Mouse (Mus musculus): Measurements from ENCODE around the gene Got2. TPM values are rescaled to one million over a fixed set of nuclear protein-coding genes. Genes with fewer than 3 reads are reported as not detected.

The Got2 gene
- polyA plus RNA-seq, 2 experiments = 60.2 to 101 TPM

GRCm38 (mm10) chr8:95911240-95911639 is 22.9 kb upstream of the Got2 start:
- no peak for DNase-seq (ENCODE audit: low spot score)
- Histone ChIP-seq H3K4me2 (replicated peaks; ENCODE audit: low read depth, low read length, severe bottlenecking) (no peak overlapping the region), H3K27ac (replicated peaks; ENCODE audit: low read depth, low read length) (no peak overlapping the region), H3K4me1 (ENCODE audit: control insufficient read depth, insufficient read depth, low read length) (no peaks in the 10 kb centered on the region; the same call in 1 of the 2 replicates), H3K9me3 (ENCODE audit: control insufficient read depth, low read length) (no peaks in the 10 kb centered on the region), H3K4me3 (replicated peaks; ENCODE audit: low read length) (no peak overlapping the region), H3K36me3 (ENCODE audit: control insufficient read depth, insufficient read depth, low read length) (no peaks in the 10 kb centered on the region), H3K9ac (ENCODE audit: low read depth, low read length, severe bottlenecking) (no peak overlapping the region), H3K27me3 (ENCODE audit: control insufficient read depth, insufficient read depth, low read length) (no peaks in the 10 kb centered on the region)
- 76% methylated on average over 5 of the region's 5 CpGs for WGBS
- TF ChIP-seq POLR2A (IDR thresholded peaks at IDR 0.05; ENCODE audit: borderline replicate concordance, extremely low read depth, insufficient read depth, insufficient read length) = no peak
- no peak for ATAC-seq (ENCODE audit: low FRiP score, low read depth)

- no peaks in the 10 kb centered on the region for H3K36me3 ChIP-seq (ENCODE audit: control insufficient read depth, insufficient read depth, low read length)
- no peaks in the 10 kb centered on the region for H3K27me3 ChIP-seq (ENCODE audit: control insufficient read depth, insufficient read depth, low read length)
- H3K27ac ChIP-seq (replicated peaks; ENCODE audit: low read depth, low read length) = no peak overlapping the region
- no peaks in the 10 kb centered on the region for H3K4me1 ChIP-seq (ENCODE audit: control insufficient read depth, insufficient read depth, low read length)
- ATAC-seq (ENCODE audit: low FRiP score, low read depth) (no peak), DNase-seq (ENCODE audit: low spot score) (no peak)
- WGBS = 75% methylated on average over 11 of the region's 11 CpGs
- no peak for TF ChIP-seq POLR2A (IDR thresholded peaks at IDR 0.05; ENCODE audit: borderline replicate concordance, extremely low read depth, insufficient read depth, insufficient read length)
- no peak overlapping the region for H3K4me2 ChIP-seq (replicated peaks; ENCODE audit: low read depth, low read length, severe bottlenecking)
- H3K9ac ChIP-seq (ENCODE audit: low read depth, low read length, severe bottlenecking) = no peak overlapping the region
- no peak overlapping the region for H3K4me3 ChIP-seq (replicated peaks; ENCODE audit: low read length)
- no peaks in the 10 kb centered on the region for H3K9me3 ChIP-seq (ENCODE audit: control insufficient read depth, low read length)
Measured at GRCm38 (mm10) chr8:95907885-95908284, 19.5 kb upstream of the Got2 start.

- no peaks in the 10 kb centered on the region for H3K4me1 ChIP-seq (ENCODE audit: control insufficient read depth, insufficient read depth, low read length)
- TF ChIP-seq POLR2A (IDR thresholded peaks at IDR 0.05; ENCODE audit: borderline replicate concordance, extremely low read depth, insufficient read depth, insufficient read length) = no peak
Measured at GRCm38 (mm10) chr8:95906738-95907137, 18.4 kb upstream of the Got2 start.

GRCm38 (mm10) chr8:95901864-95902263 is 13.5 kb upstream of the Got2 start:
- H3K4me2 ChIP-seq (replicated peaks; ENCODE audit: low read depth, low read length, severe bottlenecking) = no peak overlapping the region
- DNase-seq (ENCODE audit: low spot score) = no peak
- no peak overlapping the region for H3K27ac ChIP-seq (replicated peaks; ENCODE audit: low read depth, low read length)
- WGBS = 57% methylated on average over 7 of the region's 7 CpGs
- H3K9me3 ChIP-seq (ENCODE audit: control insufficient read depth, low read length) = no peaks in the 10 kb centered on the region
- H3K4me1 ChIP-seq (ENCODE audit: control insufficient read depth, insufficient read depth, low read length) = no peaks in the 10 kb centered on the region
- no peak overlapping the region for H3K4me3 ChIP-seq (replicated peaks; ENCODE audit: low read length)
- no peak overlapping the region for H3K9ac ChIP-seq (ENCODE audit: low read depth, low read length, severe bottlenecking)
- no peak for ATAC-seq (ENCODE audit: low FRiP score, low read depth)
- no peaks in the 10 kb centered on the region for H3K36me3 ChIP-seq (ENCODE audit: control insufficient read depth, insufficient read depth, low read length)
- H3K27me3 ChIP-seq (ENCODE audit: control insufficient read depth, insufficient read depth, low read length) = no peaks in the 10 kb centered on the region
- TF ChIP-seq POLR2A (IDR thresholded peaks at IDR 0.05; ENCODE audit: borderline replicate concordance, extremely low read depth, insufficient read depth, insufficient read length) = no peak

More at GRCm38 (mm10) chr8:95906738-95907137, 18.4 kb upstream of the Got2 start:
- Histone ChIP-seq H3K4me3 (replicated peaks; ENCODE audit: low read length) (no peak overlapping the region), H3K27me3 (ENCODE audit: control insufficient read depth, insufficient read depth, low read length) (no peaks in the 10 kb centered on the region), H3K36me3 (ENCODE audit: control insufficient read depth, insufficient read depth, low read length) (no peaks in the 10 kb centered on the region), H3K9ac (ENCODE audit: low read depth, low read length, severe bottlenecking) (no peak overlapping the region), H3K9me3 (ENCODE audit: control insufficient read depth, low read length) (no peaks in the 10 kb centered on the region), H3K4me2 (replicated peaks; ENCODE audit: low read depth, low read length, severe bottlenecking) (no peak overlapping the region), H3K27ac (replicated peaks; ENCODE audit: low read depth, low read length) (no peak overlapping the region)
- ATAC-seq (ENCODE audit: low FRiP score, low read depth) (no peak), DNase-seq (ENCODE audit: low spot score) (no peak)
- 86% methylated on average over 9 of the region's 9 CpGs for WGBS

GRCm38 (mm10) chr8:95893701-95894100 is 5.4 kb upstream of the Got2 start:
- DNase-seq (ENCODE audit: low spot score) (no peak), ATAC-seq (ENCODE audit: low FRiP score, low read depth) (no peak)
- Histone ChIP-seq H3K9ac (ENCODE audit: low read depth, low read length, severe bottlenecking) (no peak overlapping the region), H3K4me2 (replicated peaks; ENCODE audit: low read depth, low read length, severe bottlenecking) (no peak overlapping the region), H3K36me3 (ENCODE audit: control insufficient read depth, insufficient read depth, low read length) (no peaks in the 10 kb centered on the region), H3K27me3 (ENCODE audit: control insufficient read depth, insufficient read depth, low read length) (no peaks in the 10 kb centered on the region), H3K9me3 (ENCODE audit: control insufficient read depth, low read length) (no peaks in the 10 kb centered on the region), H3K4me3 (replicated peaks; ENCODE audit: low read length) (no peak overlapping the region), H3K27ac (replicated peaks; ENCODE audit: low read depth, low read length) (no peak overlapping the region), H3K4me1 (ENCODE audit: control insufficient read depth, insufficient read depth, low read length) (no peaks in the 10 kb centered on the region)
- 84% methylated on average over 5 of the region's 5 CpGs for WGBS
- TF ChIP-seq POLR2A (IDR thresholded peaks at IDR 0.05; ENCODE audit: borderline replicate concordance, extremely low read depth, insufficient read depth, insufficient read length) = no peak
